Mouse (Mus musculus) midbrain, postnatal 0 days (tissue): ENCODE measurements around the gene Maco1. TPM values are rescaled to one million over a fixed set of nuclear protein-coding genes. Genes with fewer than 3 reads are reported as not detected.

Experiments used
- ATAC-seq: fragments of 200-750 bp; cut with Nextera tagmentation; 2 replicates; pipeline ENCODE4 v1.8.0; 2017; ENCODE audit warnings: moderate number of reproducible peaks, mild to moderate bottlenecking, moderate TSS enrichment, moderate library complexity; ENCODE audit not compliant: low FRiP score
- DNase-seq: peaks from one replicate; pipeline ENCODE4 v3.0.0-alpha.2; 2015; ENCODE audit warnings: low spot score
- H3K27ac ChIP-seq: fragments of 300-500 bp; sonication (generic); 2 replicates; pipeline ENCODE4 v1.5.1; 2014; ENCODE audit warnings: low read depth, mild to moderate bottlenecking, low read length, mixed read lengths
- H3K27me3 ChIP-seq: fragments of 300-500 bp; sonication (generic); 2 replicates; pipeline ENCODE4 v1.6.1; 2014; ENCODE audit warnings: low read length, control low read depth, mixed read lengths; ENCODE audit not compliant: insufficient read depth
- H3K36me3 ChIP-seq: fragments of 300-500 bp; sonication (generic); 2 replicates; pipeline ENCODE4 v1.6.1; 2014; ENCODE audit warnings: low read length, control low read depth, mixed read lengths; ENCODE audit not compliant: insufficient read depth
- H3K4me1 ChIP-seq: fragments of 300-500 bp; sonication (generic); 2 replicates; pipeline ENCODE4 v1.6.1; 2014; ENCODE audit warnings: mild to moderate bottlenecking, control low read depth, antibody characterized with exemption, low read length, mixed read lengths; ENCODE audit not compliant: insufficient read depth
- H3K4me2 ChIP-seq: fragments of 300-500 bp; sonication (generic); 2 replicates; pipeline ENCODE4 v1.6.1; 2014; ENCODE audit warnings: low read depth, mild to moderate bottlenecking, low read length, mixed read lengths; ENCODE audit not compliant: poor library complexity, severe bottlenecking
- H3K4me3 ChIP-seq: fragments of 300-500 bp; sonication (generic); 2 replicates; pipeline ENCODE4 v1.5.1; 2014; ENCODE audit warnings: low read depth, mild to moderate bottlenecking, low read length, moderate library complexity
- H3K9ac ChIP-seq: fragments of 300-500 bp; sonication (generic); replicated peaks from 2 replicates; pipeline ENCODE4 v1.6.1; 2014; ENCODE audit warnings: mild to moderate bottlenecking, low read length, moderate library complexity, mixed read lengths; ENCODE audit not compliant: poor library complexity, severe bottlenecking
- H3K9me3 ChIP-seq: fragments of 300-500 bp; sonication (generic); 2 replicates; pipeline ENCODE4 v1.6.1; 2016; ENCODE audit warnings: low read length, control low read depth
- CTCF ChIP-seq: IDR thresholded peaks from 2 replicates; pipeline ENCODE4 v1.5.1; 2016; ENCODE audit warnings: antibody characterized with exemption, mild to moderate bottlenecking
- WGBS: fragments of 180-500 bp; shearing (Covaris S2); extraction: QIAGEN DNeasy Blood & Tissue Kit; methylation state at CpG from one replicate; pipeline ENCODE4 v1.1.7; 2014; 5-methylcytosine and 5-hydroxymethylcytosine counted together
- polyA plus RNA-seq: library from polyadenylated mRNA; unstranded; fragments of >200 nt; fragmentation: Nextera tagmentation; extraction: Ambion mirVana; gene quantifications from 2 replicates; pipeline ENCODE4 v1.2.1, GENCODE M21; 2015
- total RNA-seq: library from RNA; depleted of rRNA; stranded (reverse); fragments of >200 nt; gene quantifications from 2 replicates; pipeline ENCODE4 v1.2.3, GENCODE M21; 2014

The Maco1 gene
- total and polyA plus RNA-seq, 2 experiments from 2014 or later = 62.8 to 79.1 TPM

DNA sequence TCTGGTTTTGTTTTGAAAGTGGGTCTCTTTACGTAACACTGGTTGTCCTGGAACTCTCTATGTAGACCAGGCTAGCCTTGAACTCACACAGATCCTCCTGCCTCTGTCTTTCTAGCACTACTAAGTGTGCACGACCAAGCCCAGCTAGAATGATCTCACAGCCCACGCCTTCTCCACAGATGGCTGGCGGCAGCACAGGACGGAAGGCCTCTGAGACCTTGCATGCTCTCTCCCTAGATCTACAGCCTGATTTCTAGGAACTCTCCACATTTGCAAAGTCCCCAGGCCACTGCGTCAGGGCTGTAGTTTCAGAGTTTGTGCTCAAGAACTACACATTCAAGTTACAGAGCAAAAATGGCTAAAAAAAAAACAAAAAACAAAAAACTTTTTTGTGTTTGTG lies 79.0 kb downstream of the Maco1 start:
- no peak overlapping the region for H3K4me3 ChIP-seq
- H3K27ac ChIP-seq = no peak overlapping the region
- H3K9me3 ChIP-seq = no peaks in the 10 kb centered on the region
- TF ChIP-seq CTCF = no peak
- no peak overlapping the region for H3K4me2 ChIP-seq
- no peak for ATAC-seq
- H3K27me3 ChIP-seq = peaks cover 4% of the 10 kb centered on the region
- 87% methylated on average over 6 of the region's 6 CpGs for WGBS
- no peak for DNase-seq
- H3K9ac ChIP-seq = no peak overlapping the region
- no peaks in the 10 kb centered on the region for H3K36me3 ChIP-seq
- no peaks in the 10 kb centered on the region for H3K4me1 ChIP-seq

DNA sequence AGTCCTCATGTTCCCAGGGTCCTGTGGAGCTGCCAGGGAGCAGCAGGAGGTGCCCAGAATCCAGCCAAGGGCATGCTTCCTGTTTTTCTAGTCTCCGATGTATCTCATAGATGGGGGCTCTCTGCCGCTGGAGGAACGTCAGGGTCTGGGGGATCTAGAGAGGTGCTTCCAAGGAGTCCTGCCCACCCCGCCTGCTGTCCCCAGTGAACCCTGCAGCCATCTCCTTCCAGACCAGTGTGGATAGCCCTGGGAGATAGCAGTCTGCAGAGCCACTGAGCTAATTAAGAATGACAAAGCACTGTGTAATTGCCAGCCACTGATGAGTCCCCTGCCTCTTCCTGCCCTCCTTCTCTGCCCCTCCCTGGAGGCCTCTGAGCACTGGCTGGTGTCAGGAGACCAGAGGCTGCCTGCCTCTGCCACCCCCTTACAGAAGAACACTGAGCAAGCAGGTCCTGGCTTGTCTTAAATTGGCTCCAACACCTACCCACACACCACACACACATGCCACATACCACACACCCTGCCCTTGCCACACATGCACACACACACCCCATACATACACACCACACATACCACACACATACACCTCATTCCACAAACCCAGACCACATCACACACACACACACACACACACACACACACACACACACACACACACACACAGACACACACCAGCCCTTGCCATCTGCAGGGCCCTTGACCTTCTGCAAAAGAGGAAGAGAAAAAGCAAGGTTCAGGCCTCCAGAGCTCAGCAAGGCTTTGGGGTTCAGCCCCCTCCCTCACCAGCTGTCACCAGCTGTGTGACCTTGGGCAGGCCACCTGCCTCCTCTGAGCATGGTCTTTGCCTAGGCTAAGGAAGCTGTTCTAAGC lies 80.1 kb downstream of the Maco1 start:
- Histone ChIP-seq H3K27me3 (peaks cover 4% of the 10 kb centered on the region), H3K36me3 (no peaks in the 10 kb centered on the region), H3K4me2 (no peak overlapping the region), H3K9ac (no peak overlapping the region), H3K9me3 (no peaks in the 10 kb centered on the region), H3K4me3 (no peak overlapping the region), H3K4me1 (0 out of 2 replicates have a peak, but pooled peaks cover 1% of the 10 kb centered on the region), H3K27ac (no peak overlapping the region)
- ATAC-seq = no peak
- DNase-seq = no peak
- 55% methylated on average over 4 of the region's 4 CpGs for WGBS
- TF ChIP-seq CTCF = no peak

DNA sequence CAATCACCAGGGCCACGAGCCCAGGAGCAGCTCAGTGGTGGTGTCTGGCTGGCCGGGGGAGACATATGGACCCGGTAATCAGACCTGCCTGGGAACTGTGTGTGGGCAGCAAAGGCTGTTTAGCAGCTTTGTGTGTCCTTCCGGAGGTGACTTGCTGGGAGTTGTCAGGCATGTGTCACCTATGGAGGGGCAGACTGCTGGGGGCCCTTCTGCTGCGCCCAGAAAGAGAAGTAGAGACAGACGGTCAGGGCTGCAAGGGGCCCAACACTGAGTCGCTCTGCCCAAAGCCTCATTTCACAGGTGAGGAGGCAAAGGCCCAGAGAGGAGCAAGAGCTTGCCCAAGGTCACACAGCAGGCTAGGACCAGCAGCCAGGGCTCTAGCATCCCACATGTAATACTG lies 83.3 kb downstream of the Maco1 start:
- TF ChIP-seq CTCF = no peak
- H3K36me3 ChIP-seq = no peaks in the 10 kb centered on the region
- no peak overlapping the region for H3K4me2 ChIP-seq
- H3K4me3 ChIP-seq = no peak overlapping the region
- ATAC-seq (no peak), DNase-seq (no peak)
- H3K27ac ChIP-seq = no peak overlapping the region
- H3K4me1 ChIP-seq = 0 out of 2 replicates have a peak, but pooled peaks cover 10% of the 10 kb centered on the region
- peaks cover 25% of the 10 kb centered on the region for H3K27me3 ChIP-seq
- 88% methylated on average over 7 of the region's 7 CpGs for WGBS
- H3K9me3 ChIP-seq = no peaks in the 10 kb centered on the region
- H3K9ac ChIP-seq = no peak overlapping the region

DNA sequence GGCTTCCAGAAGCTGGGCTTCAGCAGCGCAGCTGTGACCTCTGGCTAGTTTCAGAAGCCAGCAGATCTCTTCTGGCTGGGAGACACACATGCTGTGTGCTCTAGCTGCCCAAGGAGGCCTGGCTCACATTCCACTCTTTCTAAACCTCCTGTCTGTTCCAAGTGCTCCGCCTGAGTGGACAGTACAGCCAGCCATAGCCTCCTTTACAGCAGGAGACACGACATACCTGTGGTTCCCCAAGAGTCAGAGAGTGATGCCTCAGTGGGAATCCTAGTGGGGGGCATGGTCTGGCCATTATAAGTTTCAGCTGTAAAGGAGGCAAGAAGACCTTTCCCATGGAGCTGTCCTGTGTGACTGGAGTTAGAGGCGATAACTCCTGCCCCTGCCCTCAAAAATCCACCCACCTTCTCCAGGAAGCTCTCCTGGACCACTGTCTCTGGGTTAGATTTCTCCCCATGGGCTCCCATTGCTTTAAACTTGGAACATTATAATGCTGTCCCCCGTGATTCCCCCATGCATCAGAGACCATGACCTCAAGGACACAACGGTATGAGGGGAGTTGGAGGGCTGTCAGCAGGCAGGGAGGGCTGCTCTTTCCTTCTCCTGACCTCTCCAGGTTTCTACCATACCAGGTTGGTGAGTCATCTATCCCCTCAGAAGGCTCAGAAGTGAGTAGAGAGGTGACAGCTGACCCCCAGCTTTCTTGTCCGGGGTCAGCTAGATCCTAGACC lies 83.9 kb downstream of the Maco1 start:
- no peak overlapping the region for H3K4me2 ChIP-seq
- peaks cover 25% of the 10 kb centered on the region for H3K27me3 ChIP-seq
- H3K4me1 ChIP-seq = 0 out of 2 replicates have a peak, but pooled peaks cover 10% of the 10 kb centered on the region
- no peak overlapping the region for H3K4me3 ChIP-seq
- no peak overlapping the region for H3K9ac ChIP-seq
- H3K36me3 ChIP-seq = no peaks in the 10 kb centered on the region
- no peaks in the 10 kb centered on the region for H3K9me3 ChIP-seq
- no peak for TF ChIP-seq CTCF
- 71% methylated on average over 7 of the region's 7 CpGs for WGBS
- ATAC-seq (no peak), DNase-seq (no peak)
- no peak overlapping the region for H3K27ac ChIP-seq

DNA sequence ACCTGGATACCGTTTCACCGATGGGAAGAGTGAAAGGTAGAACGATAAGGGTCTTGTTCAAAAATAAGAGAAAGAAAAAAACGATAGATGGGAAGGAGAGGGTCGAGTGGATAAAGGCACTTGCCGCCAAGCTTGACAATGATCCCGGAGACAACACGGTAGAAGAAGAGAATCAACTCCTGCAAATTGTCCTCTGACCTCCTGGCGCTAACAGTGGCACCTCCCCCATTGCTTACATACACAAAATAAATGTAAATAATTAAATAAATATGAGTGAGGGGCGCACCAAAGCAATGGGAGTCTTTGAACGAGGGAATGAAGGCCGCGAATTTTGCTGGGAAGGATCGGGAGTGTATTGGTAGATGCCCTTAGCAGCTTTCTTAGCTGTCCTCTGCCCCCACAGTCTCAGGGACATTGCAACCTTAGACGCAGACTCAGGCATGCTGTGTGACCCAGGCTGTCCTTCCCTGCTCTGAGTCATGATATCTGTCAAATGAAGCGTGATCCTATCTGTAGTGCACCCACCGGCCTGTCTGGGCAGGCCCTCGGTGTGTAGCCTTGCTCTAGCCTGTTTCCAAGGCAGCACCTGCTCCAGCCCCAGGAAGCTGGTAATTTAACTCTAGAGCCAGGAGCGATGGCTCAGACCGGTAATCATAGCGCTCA lies 84.8 kb downstream of the Maco1 start:
- WGBS = 15% methylated on average over 21 of the region's 21 CpGs
- Histone ChIP-seq H3K9ac (0 out of 2 replicates have a peak overlapping the region, but pooled peaks have one; percentile 29), H3K36me3 (no peaks in the 10 kb centered on the region), H3K9me3 (no peaks in the 10 kb centered on the region), H3K27me3 (peaks cover 25% of the 10 kb centered on the region), H3K4me1 (0 out of 2 replicates have a peak, but pooled peaks cover 10% of the 10 kb centered on the region), H3K27ac (no peak overlapping the region), H3K4me2 (peak overlapping the region; percentile 93), H3K4me3 (peak overlapping the region; percentile 46)
- ATAC-seq (no peak), DNase-seq (no peak)
- no peak for TF ChIP-seq CTCF
